Mouse (Mus musculus) olfactory bulb, adult 2 months (tissue): ENCODE results near the gene Nipa1.

Experiments
- CTCF ChIP-seq: fragments of 200-500 bp; IDR thresholded peaks from 2 replicates; pipeline ENCODE4 v1.5.1; 2012; ENCODE audit warnings: low read depth, mild to moderate bottlenecking, low read length, moderate library complexity; ENCODE audit not compliant: insufficient read depth
- POLR2A ChIP-seq: fragments of 200-500 bp; IDR thresholded peaks from 2 replicates; pipeline ENCODE4 v1.6.1; 2012; ENCODE audit warnings: mild to moderate bottlenecking, low read depth, low read length, moderate library complexity; ENCODE audit not compliant: insufficient read depth

DNA sequence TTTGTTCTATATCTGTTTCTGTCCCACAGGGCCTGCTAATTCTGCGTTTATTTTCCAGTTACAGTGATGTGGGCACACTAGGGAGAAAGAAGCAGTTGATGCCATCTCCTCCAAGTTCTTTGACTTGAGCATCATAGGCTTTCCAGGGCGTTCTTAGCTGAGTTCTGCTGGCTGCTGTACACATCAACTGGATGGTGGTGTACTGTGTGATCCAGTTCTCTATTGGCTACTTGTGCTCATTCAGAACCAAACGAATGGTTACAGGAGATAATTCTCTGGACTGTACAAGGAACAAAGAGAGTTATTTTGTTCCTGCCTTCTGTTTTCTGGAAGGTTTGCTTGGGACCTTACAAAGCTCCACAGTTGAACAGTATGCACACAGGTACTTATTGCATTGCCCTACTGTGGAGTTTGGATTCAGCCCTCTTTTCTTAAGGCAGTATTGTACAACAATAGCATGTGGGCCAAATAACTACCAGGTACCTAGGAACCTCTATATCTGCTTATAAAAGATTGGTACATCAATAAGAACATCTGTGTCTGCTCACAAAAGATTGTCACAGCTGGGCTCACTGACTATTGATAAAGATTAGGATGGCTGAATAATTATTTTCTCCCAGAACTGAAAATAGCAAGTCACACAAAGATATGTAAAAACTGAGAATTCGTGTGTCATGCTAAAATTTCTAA, 24.0 kb upstream of the Nipa1 start:
- TF ChIP-seq POLR2A (no peak), CTCF (no peak)
